Mouse (Mus musculus): ENCODE results near the gene Serpinh1. TPM values are rescaled to one million over a fixed set of nuclear protein-coding genes. Genes with fewer than 3 reads are reported as not detected.

Serpinh1 gene
- polyA plus RNA-seq, 1 experiment, result 23.7 TPM

DNA sequence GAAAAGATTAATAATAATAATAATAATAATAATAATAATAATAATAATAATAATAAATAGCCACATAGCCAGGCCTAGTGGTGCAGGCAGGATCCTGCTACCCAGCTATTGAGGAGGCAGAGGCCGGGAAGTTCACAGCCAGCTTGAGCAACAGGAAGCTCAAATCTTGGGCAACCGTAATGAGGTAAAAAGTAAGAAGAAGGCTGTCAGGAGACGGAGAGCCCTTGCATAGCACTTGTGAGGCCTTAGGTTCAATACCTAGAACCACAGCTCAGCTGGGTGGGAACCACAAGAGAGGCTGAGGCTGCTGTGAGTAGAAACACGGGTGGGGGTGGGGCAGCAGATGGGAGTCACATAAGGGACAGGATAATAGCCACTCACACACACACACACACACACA lies 38.5 kb downstream of the Serpinh1 start:
- peaks cover 7% of the 10 kb centered on the region for H3K4me1 ChIP-seq (ENCODE audit: control insufficient read depth, insufficient read depth, low read length)
- no peak overlapping the region for H3K4me3 ChIP-seq (ENCODE audit: insufficient read depth, low read length)
- TF ChIP-seq CTCF (IDR thresholded peaks at IDR 0.05; ENCODE audit: extremely low read depth, insufficient read depth, low read length), result no peak
- no peak for TF ChIP-seq POLR2A (IDR thresholded peaks at IDR 0.05; ENCODE audit: extremely low read depth, insufficient read depth, low read length)
- no peak overlapping the region for H3K27ac ChIP-seq (ENCODE audit: insufficient read depth, low read length)

GRCm38 (mm10) chr7:99313253-99313652 lies 39.8 kb downstream of the Serpinh1 start:
- TF ChIP-seq CTCF (IDR thresholded peaks at IDR 0.05; ENCODE audit: extremely low read depth, insufficient read depth, low read length), result no peak
- no peak for TF ChIP-seq POLR2A (IDR thresholded peaks at IDR 0.05; ENCODE audit: extremely low read depth, insufficient read depth, low read length)
- Histone ChIP-seq H3K4me3 (ENCODE audit: insufficient read depth, low read length) (no peak overlapping the region), H3K27ac (ENCODE audit: insufficient read depth, low read length) (no peak overlapping the region), H3K4me1 (ENCODE audit: control insufficient read depth, insufficient read depth, low read length) (peaks cover 7% of the 10 kb centered on the region)

GRCm38 (mm10) chr7:99312671-99313143 lies 40.3 kb downstream of the Serpinh1 start:
- Histone ChIP-seq H3K4me1 (ENCODE audit: control insufficient read depth, insufficient read depth, low read length) (peaks cover 7% of the 10 kb centered on the region), H3K4me3 (ENCODE audit: insufficient read depth, low read length) (no peak overlapping the region), H3K27ac (ENCODE audit: insufficient read depth, low read length) (no peak overlapping the region)
- TF ChIP-seq CTCF (IDR thresholded peaks at IDR 0.05; ENCODE audit: extremely low read depth, insufficient read depth, low read length) (no peak), POLR2A (IDR thresholded peaks at IDR 0.05; ENCODE audit: extremely low read depth, insufficient read depth, low read length) (no peak)

DNA sequence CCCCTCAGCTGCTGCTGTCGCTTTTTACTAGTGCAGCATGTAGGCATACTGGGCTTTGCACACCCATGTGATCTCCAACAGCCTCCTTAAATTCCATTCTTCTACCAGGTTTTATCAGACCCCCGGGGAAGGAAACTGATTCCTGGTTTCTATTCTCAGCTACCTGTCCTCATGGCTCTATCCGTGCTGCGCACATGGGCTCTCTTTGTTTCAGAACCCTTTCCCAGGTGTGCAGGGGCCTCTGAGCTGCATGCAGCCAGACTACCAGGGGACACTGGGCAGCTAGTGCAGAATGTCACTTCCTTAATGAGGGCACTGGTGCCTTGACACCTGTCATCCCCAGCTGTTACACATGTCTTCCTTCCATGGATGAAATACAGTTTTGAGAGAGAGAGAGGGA lies 41.0 kb downstream of the Serpinh1 start:
- no peak for TF ChIP-seq CTCF (IDR thresholded peaks at IDR 0.05; ENCODE audit: extremely low read depth, insufficient read depth, low read length)
- no peak for TF ChIP-seq POLR2A (IDR thresholded peaks at IDR 0.05; ENCODE audit: extremely low read depth, insufficient read depth, low read length)
- peaks cover 7% of the 10 kb centered on the region for H3K4me1 ChIP-seq (ENCODE audit: control insufficient read depth, insufficient read depth, low read length)
- H3K27ac ChIP-seq (ENCODE audit: insufficient read depth, low read length), result no peak overlapping the region

GRCm38 (mm10) chr7:99311433-99311832 lies 41.6 kb downstream of the Serpinh1 start:
- TF ChIP-seq POLR2A (IDR thresholded peaks at IDR 0.05; ENCODE audit: extremely low read depth, insufficient read depth, low read length) (no peak), CTCF (IDR thresholded peaks at IDR 0.05; ENCODE audit: extremely low read depth, insufficient read depth, low read length) (no peak)
- H3K27ac ChIP-seq (ENCODE audit: insufficient read depth, low read length), result no peak overlapping the region

More for the DNA sequence above, 41.0 kb downstream of the Serpinh1 start:
- H3K4me3 ChIP-seq (ENCODE audit: insufficient read depth, low read length), result no peak overlapping the region

DNA sequence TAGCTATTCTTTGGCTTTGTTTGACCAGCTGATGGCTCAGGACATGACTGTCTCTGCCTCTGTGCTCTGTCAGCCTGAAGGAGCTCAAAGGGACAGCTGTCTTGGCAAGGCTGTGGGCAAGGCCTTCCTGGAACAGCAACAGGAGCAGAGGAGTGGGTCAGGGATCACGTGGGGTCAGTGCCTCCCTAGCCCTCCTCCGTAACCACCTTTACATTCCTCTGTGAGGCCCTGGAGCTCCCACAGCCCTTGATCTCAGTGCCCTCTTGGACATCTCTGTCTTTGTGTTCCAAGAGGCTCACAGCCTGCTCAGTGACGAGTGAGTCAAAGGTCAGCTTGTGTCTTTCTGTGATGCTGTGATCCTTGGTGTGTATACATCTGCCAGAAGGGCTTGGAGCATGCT lies 46.4 kb downstream of the Serpinh1 start:
- TF ChIP-seq POLR2A (IDR thresholded peaks at IDR 0.05; ENCODE audit: extremely low read depth, insufficient read depth, low read length) (no peak), CTCF (IDR thresholded peaks at IDR 0.05; ENCODE audit: extremely low read depth, insufficient read depth, low read length) (no peak)
- H3K4me3 ChIP-seq (ENCODE audit: insufficient read depth, low read length), result no peak overlapping the region
- peaks cover 13% of the 10 kb centered on the region for H3K4me1 ChIP-seq (ENCODE audit: control insufficient read depth, insufficient read depth, low read length)
- H3K27ac ChIP-seq (ENCODE audit: insufficient read depth, low read length), result no peak overlapping the region

More at GRCm38 (mm10) chr7:99311433-99311832, 41.6 kb downstream of the Serpinh1 start:
- H3K4me3 ChIP-seq (ENCODE audit: insufficient read depth, low read length), result no peak overlapping the region
- peaks cover 12% of the 10 kb centered on the region for H3K4me1 ChIP-seq (ENCODE audit: control insufficient read depth, insufficient read depth, low read length)

GRCm38 (mm10) chr7:99305688-99306087 lies 47.4 kb downstream of the Serpinh1 start:
- TF ChIP-seq POLR2A (IDR thresholded peaks at IDR 0.05; ENCODE audit: extremely low read depth, insufficient read depth, low read length), result no peak
- TF ChIP-seq CTCF (IDR thresholded peaks at IDR 0.05; ENCODE audit: extremely low read depth, insufficient read depth, low read length), result no peak
- Histone ChIP-seq H3K27ac (ENCODE audit: insufficient read depth, low read length) (no peak overlapping the region), H3K4me3 (ENCODE audit: insufficient read depth, low read length) (no peak overlapping the region), H3K4me1 (ENCODE audit: control insufficient read depth, insufficient read depth, low read length) (peaks cover 10% of the 10 kb centered on the region)

- Histone ChIP-seq H3K4me1 (ENCODE audit: control insufficient read depth, insufficient read depth, low read length) (peaks cover 10% of the 10 kb centered on the region), H3K27ac (ENCODE audit: insufficient read depth, low read length) (no peak overlapping the region), H3K4me3 (ENCODE audit: insufficient read depth, low read length) (no peak overlapping the region)
- TF ChIP-seq POLR2A (IDR thresholded peaks at IDR 0.05; ENCODE audit: extremely low read depth, insufficient read depth, low read length) (no peak), CTCF (IDR thresholded peaks at IDR 0.05; ENCODE audit: extremely low read depth, insufficient read depth, low read length) (no peak)
Observed at GRCm38 (mm10) chr7:99304949-99305372, 48.1 kb downstream of the Serpinh1 start.

GRCm38 (mm10) chr7:99304029-99304428 lies 49.0 kb downstream of the Serpinh1 start:
- TF ChIP-seq POLR2A (IDR thresholded peaks at IDR 0.05; ENCODE audit: extremely low read depth, insufficient read depth, low read length) (no peak), CTCF (IDR thresholded peaks at IDR 0.05; ENCODE audit: extremely low read depth, insufficient read depth, low read length) (no peak)
- no peak overlapping the region for H3K27ac ChIP-seq (ENCODE audit: insufficient read depth, low read length)
- no peak overlapping the region for H3K4me3 ChIP-seq (ENCODE audit: insufficient read depth, low read length)
- peaks cover 10% of the 10 kb centered on the region for H3K4me1 ChIP-seq (ENCODE audit: control insufficient read depth, insufficient read depth, low read length)

DNA sequence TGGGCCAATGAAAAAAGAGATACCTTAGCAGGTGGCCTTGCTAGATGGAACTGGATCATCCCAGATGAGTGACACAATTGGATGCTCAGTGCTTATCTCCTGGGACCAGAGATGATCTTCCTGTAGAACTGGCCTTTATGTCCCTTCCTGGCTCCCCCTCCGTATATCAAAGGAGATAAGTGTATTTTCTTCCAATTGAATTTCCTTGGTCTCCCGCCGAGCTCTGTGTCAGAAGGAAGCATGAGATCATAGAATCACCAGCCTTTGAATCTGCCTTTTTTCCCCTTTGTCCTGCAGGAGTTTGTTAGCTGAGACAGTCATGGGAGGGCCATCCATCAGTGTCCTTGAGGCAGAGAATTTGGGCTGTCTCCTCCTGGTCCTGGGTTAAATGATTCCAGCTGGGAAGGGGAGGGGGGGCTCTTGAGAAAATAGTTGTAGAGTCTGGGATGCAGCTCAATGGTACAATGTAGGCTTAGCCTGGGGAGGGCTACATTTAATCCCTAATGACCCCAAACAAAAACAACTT lies 52.3 kb downstream of the Serpinh1 start:
- Histone ChIP-seq H3K4me1 (ENCODE audit: control insufficient read depth, insufficient read depth, low read length) (peaks cover 8% of the 10 kb centered on the region), H3K4me3 (ENCODE audit: insufficient read depth, low read length) (no peak overlapping the region), H3K27ac (ENCODE audit: insufficient read depth, low read length) (no peak overlapping the region)
- TF ChIP-seq CTCF (IDR thresholded peaks at IDR 0.05; ENCODE audit: extremely low read depth, insufficient read depth, low read length) (no peak), POLR2A (IDR thresholded peaks at IDR 0.05; ENCODE audit: extremely low read depth, insufficient read depth, low read length) (no peak)

Other genes starting within 250 kb of the Serpinh1 start
- gene Uvrag, start 212.1 kb downstream of the Serpinh1 start, polyA plus RNA-seq (2012; rRNA removed), result 18.0 and 19.7 TPM in 2 replicates
- gene Dgat2, start 170.5 kb downstream of the Serpinh1 start, polyA plus RNA-seq (2012; rRNA removed), result 74.0 and 76.7 TPM in 2 replicates
- gene Mogat2, start 114.6 kb downstream of the Serpinh1 start, polyA plus RNA-seq (2012; rRNA removed), result 0.10 TPM in 1 of 2 replicates, not detected in the other
- gene Map6, start 85.8 kb downstream of the Serpinh1 start, polyA plus RNA-seq (2012; rRNA removed), result 94.8 and 96.4 TPM in 2 replicates
- 31.0 and 33.8 TPM in 2 replicates for gene Gdpd5, start 28.2 kb upstream of the Serpinh1 start, polyA plus RNA-seq (2012; rRNA removed)
- gene Klhl35, start 112.8 kb upstream of the Serpinh1 start, polyA plus RNA-seq (2012; rRNA removed), result 2.2 and 3.5 TPM in 2 replicates
- 530 and 542 TPM in 2 replicates for gene Rps3, start 130.5 kb upstream of the Serpinh1 start, polyA plus RNA-seq (2012; rRNA removed)
- gene Arrb1, start 182.2 kb upstream of the Serpinh1 start, polyA plus RNA-seq (2012; rRNA removed), result 130 and 141 TPM in 2 replicates

Data from cortical plate, adult 2 months (tissue).